Mouse (Mus musculus): ENCODE data around the gene Rbm45. TPM values are rescaled to one million over a fixed set of nuclear protein-coding genes. Genes with fewer than 3 reads are reported as not detected.
A peak's percentile ranks its signal among the peaks of the same experiment; 100 is the strongest.

Gene Rbm45
- 23.2 and 24.8 TPM in 2 replicates for polyA plus RNA-seq (2012; rRNA removed)

- peak; percentile 81 for DNase-seq (ENCODE audit: low spot score)
These were observed at the start of gene Rbm45 for GRCm38 (mm10) chr2:76369821-76370655. TSS of gene Rbm45 (plus strand) at chr2:76369984.

- no peak for DNase-seq (ENCODE audit: low spot score)
These were observed 49.4 kb upstream of the Rbm45 start for GRCm38 (mm10) chr2:76320336-76320735.

DNA sequence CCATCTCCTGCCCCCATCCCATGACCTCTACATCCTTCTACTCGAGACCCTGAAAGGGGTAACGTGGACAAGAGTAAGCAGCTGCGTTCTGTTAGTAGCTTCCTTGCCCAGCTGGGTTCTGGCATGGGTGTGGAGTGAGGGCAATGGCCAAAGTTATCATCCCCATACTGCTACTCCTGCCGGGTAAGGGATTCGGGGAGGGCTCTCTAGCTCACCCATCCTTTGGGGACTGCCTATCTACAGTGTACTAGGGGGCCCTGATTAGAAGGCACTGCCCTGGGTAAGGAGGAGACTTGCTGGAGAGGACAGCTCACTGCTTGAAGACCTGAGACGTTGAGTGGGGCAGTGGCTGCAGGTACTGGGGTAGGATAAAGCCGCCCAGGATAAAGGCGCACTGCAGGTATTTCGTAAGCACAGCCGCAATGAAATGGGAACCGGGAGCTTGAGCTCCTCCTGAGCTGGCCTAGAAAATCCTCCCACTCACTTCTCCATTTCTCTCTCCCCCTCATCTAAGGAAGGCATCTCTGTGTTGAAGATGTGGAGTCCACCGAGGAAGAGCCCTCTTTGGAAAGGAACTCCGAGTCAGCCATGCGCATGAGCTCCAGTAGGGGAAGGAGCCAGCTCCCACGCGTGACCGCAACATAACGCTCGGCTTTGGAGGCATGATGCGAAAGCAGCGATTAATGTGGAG lies 46.5 kb upstream of the Rbm45 start:
- no peak for DNase-seq (ENCODE audit: low spot score)

DNA sequence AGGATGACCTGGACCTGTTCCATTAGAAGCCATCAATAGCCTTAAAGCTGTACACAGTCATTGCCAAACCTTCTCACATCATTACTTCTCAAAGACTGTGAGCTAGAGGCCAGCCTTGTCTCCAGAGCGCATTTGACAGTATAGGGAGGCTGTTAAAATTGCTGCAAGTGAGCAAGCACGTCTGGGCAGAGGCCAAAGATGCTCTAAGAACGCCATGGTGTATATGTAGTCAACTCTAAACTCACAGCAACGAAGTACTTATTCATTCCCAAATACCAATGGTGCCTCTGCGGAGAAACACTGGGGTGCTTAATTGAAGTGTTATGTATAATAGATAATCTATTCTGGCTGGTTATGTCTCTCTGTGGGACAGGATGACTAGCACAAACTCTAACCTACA lies 45.3 kb upstream of the Rbm45 start:
- no peak for DNase-seq (ENCODE audit: low spot score)

DNA sequence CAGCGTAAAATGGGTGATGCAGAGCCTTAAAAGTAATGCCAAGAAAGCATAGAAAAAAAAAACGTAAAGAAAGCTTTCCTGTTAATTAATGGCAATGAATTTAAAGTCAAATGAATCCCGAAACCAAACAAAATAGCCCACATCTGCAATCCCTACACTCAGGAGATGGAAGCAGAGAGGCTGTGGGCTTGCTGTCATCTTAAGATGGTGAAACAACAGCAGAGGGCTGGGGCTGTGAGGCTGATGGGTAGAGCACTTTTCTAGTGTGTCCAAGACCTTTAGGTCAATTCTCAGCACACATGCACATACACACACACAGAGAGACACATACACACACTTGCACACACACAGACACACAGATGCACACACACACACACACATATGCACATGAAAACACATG lies 43.6 kb upstream of the Rbm45 start:
- DNase-seq (ENCODE audit: low spot score): no peak

DNA sequence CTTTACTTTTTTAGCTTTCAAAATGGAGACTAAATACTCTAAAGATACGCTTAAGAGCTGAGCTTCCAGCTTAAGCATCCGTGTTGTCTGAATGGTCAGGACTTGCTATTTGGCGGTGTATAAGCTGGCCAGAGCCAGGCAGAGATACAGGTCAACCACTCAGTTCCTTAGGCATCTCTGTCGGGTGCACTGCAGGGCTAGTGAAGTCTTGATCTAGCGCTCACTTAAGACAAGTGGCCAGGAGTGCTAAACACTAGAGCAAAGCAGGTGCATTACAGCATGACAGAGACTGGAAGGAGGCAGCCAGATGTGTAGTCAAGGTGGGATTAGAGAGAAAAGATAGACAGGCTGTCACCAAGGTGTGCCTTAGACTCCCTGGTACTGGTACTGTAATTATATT lies 39.7 kb upstream of the Rbm45 start:
- no peak for DNase-seq (ENCODE audit: low spot score)

DNA sequence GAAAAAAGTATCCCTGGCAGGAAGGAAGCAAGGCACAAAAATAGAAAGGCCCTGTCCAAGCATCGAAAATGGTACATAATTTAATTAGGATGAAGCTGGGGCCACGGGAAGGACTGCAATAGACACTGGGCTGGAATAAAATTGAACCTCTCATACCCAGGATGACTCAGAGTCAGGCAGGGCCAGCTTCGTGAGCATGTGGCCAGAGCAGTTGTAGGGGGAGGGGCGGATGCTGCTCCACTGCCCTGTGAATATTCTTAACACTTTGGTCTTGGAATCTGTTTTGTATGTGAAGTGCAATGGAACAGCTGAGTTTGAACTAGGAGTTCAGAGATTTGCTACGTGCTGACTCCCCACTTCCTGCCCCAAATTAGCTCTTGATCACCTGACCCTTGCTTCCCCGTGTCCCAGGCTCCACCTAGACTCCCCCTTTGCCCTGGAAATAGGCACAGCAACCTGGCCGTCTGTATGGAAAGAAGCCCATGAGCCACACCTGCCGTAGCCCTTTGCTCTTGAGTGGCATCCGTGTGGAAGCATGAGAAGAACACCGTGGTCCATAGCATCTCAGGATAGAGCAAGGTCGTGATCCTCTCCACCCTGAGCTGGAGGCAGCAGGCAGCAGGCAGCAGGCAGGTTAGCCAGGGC lies 37.5 kb upstream of the Rbm45 start:
- no peak for DNase-seq (ENCODE audit: low spot score)

DNA sequence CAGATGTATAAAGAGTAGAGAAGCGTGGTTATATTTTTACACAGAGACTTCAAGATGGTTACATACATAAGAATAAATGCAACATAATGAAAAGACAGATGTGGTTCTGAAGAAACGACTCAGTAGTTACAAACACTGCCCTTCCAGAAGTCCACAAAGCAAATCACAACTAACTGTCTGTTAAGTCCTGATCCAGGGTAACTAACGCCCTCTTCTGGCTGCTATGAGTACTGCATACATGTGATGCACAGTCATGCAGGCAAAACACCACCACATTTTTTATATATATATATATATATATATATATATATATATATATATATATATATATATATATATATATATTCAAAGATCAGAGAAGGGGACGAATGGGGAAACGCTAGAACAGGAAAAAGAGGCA lies 35.2 kb upstream of the Rbm45 start:
- no peak for DNase-seq (ENCODE audit: low spot score)

DNA sequence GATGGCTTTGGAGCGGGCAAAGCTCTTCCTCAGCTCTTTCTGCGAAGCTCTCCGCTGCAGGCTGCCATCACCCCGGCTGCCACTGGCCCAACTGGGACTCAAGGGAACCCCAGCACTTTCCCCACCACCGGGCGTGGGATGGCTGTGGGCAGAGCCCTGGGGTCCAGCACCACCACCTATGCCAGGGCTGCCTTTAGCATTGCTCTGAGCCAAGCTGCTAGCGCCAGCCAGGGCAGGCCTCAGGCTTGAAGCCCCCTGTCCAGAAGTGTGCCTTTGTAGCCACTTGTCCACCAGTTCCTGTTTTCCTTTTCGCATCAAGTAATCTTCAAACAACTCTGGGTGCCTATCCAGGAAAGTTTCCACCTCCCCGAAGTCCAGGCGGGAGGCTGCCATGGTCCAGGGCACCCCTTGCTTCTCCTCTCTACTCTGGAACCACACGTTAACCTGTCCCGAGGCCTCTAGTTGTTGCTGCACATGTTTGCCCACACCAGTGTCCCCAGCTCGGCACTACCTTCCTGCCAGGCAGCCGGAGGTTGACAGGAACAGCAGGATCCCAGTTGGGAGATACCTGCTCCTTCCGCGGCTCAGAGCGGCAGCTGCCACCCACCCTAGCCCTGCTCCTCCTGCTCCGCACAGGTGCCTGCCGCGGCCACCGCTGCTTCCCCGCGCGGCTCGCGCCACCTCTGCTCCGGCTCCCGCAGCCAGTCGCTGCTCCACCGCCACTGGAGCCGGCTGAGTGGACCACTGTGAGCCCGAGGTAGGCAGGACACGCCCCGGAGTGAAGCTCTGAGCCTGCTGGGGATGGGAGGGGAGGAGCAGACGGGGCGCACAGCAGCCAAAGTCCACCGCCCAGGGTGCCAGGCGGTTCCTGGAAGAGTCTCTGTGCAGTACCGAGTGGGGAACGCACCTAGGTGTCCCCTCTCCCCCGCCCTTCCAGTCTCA lies 31.3 kb upstream of the Rbm45 start, which contains the start of gene Pde11a:
TSS of gene Pde11a (minus strand) at position 560 of the 942 bp plus-strand sequence.
- DNase-seq (ENCODE audit: low spot score): no peak

- no peak for DNase-seq (ENCODE audit: low spot score)
These were observed 27.6 kb upstream of the Rbm45 start for GRCm38 (mm10) chr2:76342146-76342545.

DNA sequence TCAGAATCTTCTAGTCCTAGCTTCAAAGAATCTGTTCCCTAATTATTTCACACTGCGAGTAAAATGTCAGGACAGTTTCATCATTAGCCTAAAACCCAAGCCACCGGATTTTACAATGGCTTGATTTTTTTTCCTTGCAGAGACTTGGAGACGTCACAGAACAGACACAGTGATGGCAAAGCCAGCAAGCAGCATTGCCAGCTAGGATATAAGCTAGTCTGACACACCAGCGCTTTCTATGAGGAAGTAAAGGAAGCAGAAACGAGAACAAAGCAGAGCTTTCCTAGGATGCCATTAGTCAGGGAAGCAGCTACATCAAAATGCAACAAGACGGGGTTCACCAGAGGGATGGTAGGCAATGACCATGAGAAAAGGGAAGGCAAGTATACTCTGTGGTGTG lies 21.9 kb upstream of the Rbm45 start:
- DNase-seq (ENCODE audit: low spot score): no peak

DNA sequence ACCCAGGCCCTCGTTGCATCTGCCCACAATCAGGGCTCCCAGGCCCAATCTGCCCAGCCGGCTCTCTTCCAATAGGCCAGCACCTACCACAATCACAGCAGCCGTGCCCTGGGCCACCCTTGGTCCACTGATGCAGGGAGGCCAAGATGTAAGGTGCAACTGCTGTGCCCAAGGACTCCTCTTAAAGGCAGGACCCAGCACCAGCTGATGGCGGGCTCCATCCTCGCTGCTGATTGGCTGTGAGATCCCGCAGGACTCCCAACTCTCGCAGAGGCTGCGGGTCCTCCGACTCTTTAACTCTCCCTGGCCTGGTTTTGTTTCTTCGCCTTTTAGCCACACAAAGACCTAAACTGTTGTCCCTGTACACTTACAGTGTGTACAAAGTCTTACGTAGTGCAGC lies 9.6 kb upstream of the Rbm45 start, which contains the start of gene Cyct:
TSS of gene Cyct (minus strand) at position 225 of the 400 bp plus-strand sequence.
- DNase-seq (ENCODE audit: low spot score): no peak

DNA sequence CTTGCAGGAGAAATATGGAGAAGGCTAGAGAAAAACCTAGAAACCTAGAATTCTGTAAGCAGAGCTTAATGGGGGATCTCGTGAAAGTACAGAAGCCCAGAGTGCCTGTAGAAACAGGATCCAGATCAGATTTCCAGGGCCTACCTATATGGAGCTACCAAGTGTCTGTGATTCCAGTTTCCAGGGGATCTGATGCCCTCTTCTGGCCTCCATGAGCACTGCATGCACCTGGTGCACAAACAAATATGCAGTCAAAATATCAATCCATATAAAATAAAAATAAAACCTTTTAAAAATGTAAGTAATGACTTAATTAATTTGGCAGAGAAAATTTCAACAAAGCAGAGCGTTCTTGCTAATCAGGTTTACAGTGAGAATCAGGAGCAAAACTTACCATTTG lies 7.7 kb upstream of the Rbm45 start:
- no peak for DNase-seq (ENCODE audit: low spot score)

GRCm38 (mm10) chr2:76365811-76366210 lies 4.0 kb upstream of the Rbm45 start:
- DNase-seq (ENCODE audit: low spot score): no peak

DNA sequence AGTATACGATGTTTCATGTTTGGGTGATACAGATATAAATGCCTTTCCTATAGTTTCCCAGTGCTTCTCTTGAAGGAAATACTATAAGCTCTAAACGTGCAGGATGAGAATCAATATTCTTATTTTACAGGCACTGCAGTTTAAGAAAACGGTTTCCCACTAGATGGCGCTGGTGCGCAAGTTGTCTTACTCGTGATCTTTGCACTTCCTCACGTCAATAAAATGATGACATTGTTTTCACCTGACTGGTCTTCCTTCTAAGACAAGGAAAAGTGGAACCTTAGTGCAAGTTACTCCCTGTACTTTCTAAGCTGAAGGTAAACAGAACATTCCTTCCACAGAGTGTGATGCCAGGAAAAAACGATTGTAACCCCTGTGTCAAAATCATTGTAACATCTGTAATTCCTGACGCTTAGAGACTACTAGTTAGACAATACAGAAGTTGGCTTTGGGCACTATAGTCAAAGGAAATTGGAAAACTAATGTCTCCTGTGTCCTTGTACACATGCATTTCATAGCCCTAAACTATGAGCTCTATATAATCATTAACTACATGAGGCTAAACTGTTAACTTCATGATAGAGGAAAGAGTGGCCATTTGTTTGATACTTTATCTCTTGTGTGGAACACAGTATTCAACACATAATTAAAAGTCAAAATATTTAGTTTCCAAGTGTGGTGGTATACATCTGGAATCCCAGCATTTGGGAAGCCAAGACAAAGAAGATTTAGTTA lies 2.4 kb upstream of the Rbm45 start:
- DNase-seq (ENCODE audit: low spot score): peak; percentile 52

- no peak for DNase-seq (ENCODE audit: low spot score)
These were observed 723 bp upstream of the Rbm45 start for GRCm38 (mm10) chr2:76368861-76369660.

DNA sequence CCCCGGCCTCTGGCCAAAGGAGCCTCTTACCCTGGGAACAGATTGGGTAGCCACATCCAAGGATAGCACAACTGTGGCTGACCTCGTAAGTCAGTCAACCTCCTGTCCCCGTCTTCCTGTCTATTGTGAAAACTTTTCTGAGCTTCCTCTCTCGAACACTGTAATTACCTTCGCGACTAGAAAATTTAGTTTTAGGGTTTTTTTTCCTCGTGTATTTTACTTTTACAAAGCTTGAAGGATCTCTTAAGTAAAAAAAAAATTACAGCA lies 805 bp downstream of the Rbm45 start:
- no peak for DNase-seq (ENCODE audit: low spot score)

GRCm38 (mm10) chr2:76372244-76372643 lies 2.5 kb downstream of the Rbm45 start:
- no peak for DNase-seq (ENCODE audit: low spot score)

- DNase-seq (ENCODE audit: low spot score): no peak
These were observed 4.9 kb downstream of the Rbm45 start for GRCm38 (mm10) chr2:76374544-76375206.

- DNase-seq (ENCODE audit: low spot score): no peak
These were observed 8.9 kb downstream of the Rbm45 start for GRCm38 (mm10) chr2:76378646-76379045.
